Mouse (Mus musculus): Measurements from ENCODE around the gene Cntn1.

The Cntn1 gene

GRCm38 (mm10) chr15:92141972-92142371 is 91.0 kb downstream of the Cntn1 start:
- no peak for DNase-seq

DNA sequence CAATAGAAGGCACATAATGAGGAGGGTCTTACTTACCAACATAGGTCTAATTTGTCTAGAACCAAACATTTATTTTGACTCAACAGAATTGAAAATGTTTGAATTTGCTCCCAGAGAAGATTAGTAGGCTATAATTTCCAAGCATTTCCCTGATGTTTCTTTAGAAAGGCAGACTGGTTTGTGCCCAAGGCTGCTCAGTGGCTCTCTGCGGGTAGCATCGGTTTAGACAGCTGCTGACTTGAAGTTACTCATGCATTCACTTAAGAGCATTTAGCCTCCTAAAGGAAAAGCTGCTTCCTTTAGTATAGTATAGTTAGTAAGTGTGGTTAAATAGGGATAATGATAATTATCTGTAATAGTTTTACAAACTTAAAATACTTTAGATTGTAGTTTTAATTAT is 104.0 kb downstream of the Cntn1 start:
- DNase-seq = no peak

DNA sequence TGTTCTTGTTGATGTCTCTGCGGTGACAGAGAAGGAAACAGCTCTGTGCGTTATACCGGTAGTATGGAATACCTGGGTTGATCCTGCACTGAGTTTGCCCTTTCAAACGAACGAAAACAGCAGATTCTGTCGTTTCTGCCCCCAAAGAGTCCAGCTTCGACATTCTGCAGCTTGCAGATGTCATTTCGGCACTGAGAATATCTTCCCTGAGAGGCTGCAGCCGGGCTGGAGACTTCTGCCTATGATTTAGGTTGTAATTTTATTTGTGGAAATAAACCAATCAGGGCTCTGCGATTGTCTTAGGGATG is 109.8 kb downstream of the Cntn1 start:
- no peak for DNase-seq

GRCm38 (mm10) chr15:92161163-92162025 is 110.4 kb downstream of the Cntn1 start:
- DNase-seq = peak; percentile 67

DNA sequence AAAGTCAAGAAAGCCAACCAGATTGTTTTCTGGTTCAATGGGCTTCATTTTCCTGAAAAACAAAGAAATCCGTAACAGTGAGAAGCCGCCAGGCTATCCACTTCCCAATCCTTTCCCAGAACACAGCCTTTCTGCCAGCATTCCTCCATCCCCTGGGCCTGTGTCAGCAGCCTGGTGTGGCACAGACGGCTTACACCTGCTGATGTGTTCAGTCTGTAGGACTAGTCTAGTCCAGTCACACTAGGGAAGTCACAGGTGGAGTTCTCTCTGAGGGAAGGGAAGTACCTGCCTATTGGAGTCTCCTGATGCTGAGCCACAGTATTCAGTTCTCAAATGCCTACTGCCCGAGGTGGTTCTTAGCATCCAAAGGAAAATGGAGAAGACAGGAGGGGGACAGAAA is 111.9 kb downstream of the Cntn1 start:
- peak; percentile 46 for DNase-seq

DNA sequence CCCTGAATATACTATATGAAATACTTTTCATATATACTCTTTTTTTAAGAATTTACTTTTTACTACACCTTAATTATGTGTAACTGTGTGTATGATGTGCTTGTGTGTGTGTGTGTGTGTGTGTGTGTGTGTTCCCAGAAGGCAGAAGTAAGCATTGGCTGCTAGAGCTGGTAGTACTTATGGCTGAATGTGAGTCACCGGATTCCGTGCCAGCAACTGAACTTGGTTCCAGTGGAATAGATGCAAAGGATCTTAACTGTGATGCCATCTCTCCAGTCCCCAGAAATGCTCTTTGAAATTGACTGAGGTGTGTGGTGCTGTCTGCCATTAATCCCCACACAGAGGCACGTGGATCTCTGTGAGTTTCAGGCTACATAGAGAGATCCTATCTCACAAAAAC is 113.2 kb downstream of the Cntn1 start:
- DNase-seq = peak; percentile 37

- peak; percentile 86 for DNase-seq
Measured at GRCm38 (mm10) chr15:92166266-92166665, 115.3 kb downstream of the Cntn1 start.

- DNase-seq = peak; percentile 57
Measured at GRCm38 (mm10) chr15:92175739-92176138, 124.8 kb downstream of the Cntn1 start.

- no peak for DNase-seq
Measured at GRCm38 (mm10) chr15:92177413-92177812, 126.4 kb downstream of the Cntn1 start.

- DNase-seq = no peak
Measured at GRCm38 (mm10) chr15:92185484-92185883, 134.5 kb downstream of the Cntn1 start.

DNA sequence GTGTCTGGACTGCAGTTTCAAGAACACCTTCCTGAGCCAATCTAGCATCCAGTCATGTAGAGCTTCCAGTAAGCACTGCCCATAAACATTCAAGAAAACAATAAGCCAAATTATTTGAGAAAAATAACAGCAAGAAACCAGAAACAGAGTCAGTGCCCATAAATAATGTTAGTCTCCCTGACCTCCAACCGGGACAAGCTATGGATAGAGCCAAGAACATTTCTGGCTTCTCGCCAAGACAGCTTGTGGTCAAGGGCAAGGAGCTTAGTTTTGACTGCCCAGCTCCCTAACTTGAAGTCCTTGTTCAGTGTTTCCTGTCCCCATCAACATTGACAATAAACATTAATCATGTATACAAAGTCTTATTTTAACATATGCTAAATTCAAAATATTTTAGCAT is 139.0 kb downstream of the Cntn1 start:
- peak; percentile 67 for DNase-seq

DNA sequence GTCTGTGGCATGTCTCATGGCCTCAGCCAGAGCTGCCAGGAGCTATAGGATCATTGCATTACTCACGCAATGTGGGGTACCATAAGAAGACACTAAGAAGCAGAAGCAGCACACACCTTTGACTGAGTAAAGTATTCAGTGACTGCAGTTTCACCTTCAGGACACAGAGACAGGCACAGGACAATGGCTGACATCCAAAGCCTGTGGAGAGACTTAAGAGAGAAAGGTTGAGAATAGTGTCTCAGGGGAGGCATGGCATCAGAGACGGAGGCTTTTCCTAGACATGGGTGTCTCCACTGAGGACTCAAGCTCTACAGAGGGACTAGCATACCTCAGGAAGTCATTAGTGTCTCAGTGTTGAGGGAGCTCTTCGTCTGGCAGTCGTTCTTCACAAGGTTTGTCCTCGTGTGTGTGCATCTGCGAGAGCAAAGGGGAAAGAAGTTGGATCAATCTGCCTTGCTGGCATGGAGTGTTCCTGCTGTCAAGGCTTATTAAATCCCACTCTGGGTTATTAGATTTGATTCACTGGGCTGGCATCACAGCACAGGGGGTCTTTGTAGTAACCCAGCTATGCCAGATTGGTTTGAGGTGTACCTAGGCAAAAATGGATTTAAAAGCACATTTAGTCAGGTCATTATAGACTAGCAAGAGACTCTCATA is 149.5 kb downstream of the Cntn1 start:
- no peak for DNase-seq

GRCm38 (mm10) chr15:92206695-92207094 is 155.7 kb downstream of the Cntn1 start:
- no peak for DNase-seq

GRCm38 (mm10) chr15:92209778-92210177 is 158.8 kb downstream of the Cntn1 start:
- no peak for DNase-seq

DNA sequence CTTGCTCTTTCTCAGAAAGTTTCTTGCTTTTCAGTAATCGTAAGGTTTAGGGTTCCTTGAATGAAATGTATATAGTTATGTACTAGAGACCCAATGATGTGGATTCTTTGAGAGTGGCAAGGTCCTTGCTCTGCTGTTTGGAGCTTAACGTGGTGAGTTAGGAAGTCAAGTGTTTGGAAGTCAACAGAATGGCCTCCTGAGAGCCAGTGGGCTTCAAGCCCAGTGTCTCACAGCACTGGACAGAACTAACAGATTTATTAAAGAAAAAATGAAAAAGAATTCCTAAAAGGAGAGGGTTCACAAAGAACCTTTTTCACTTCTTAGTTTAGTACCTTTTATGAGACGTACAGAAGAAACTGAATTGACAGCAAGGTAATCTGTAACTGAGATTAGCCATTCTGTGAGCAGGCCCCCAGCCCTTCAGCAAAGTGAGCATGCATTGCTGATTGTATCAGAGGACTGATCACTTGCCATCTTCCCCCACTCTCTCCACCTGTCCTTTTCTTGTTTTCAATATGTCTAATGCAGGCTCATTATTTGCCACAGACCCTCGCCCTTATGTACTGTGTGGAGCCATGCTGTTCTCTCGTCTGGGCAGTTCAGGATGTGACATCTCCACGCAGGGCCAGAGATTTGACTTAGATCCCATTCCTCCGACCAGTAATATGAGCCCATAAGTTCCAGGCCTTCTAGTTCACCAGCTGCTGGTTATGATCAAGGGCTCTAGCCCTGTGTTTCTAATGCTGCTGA is 159.7 kb downstream of the Cntn1 start:
- DNase-seq = no peak

GRCm38 (mm10) chr15:92215841-92216240 is 164.9 kb downstream of the Cntn1 start:
- DNase-seq = no peak

GRCm38 (mm10) chr15:92221446-92221845 is 170.5 kb downstream of the Cntn1 start:
- DNase-seq = no peak

DNA sequence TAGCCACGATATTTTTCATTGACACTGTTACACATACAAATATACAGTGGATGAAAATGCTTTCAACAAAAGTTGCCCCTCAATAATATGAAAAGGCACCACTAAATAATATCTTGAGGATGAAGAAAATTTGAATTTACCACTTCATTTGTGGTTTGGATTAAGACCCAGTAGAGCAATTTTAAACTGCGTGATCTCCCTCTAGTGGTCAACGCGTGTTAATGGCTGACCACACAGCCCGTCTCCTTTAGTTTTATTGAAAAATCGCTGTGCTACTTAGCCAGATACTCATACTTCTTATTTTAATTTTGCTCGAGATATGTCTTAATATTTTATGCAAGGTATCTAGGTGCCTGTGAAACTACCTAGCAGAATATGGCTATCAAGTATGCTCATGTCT is 180.4 kb downstream of the Cntn1 start:
- DNase-seq = no peak

DNA sequence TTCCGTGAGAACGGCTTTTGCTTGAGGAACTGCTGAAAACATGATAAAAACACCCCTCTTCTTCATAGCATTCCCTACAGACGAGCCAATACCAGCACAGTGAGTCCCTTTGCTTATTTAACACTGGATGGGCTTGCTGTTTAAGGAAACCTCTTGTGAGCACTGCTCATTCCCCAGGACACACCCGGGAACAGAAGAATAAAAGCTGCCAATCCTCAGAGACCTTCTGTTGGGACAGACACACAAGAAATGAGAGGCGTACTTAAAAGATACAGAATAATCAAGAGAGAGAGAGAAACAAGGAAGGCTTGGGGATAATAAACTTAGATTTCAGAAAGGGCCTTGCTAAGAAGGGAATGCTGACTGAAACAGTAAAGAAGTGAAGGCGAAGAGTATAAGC is 184.9 kb downstream of the Cntn1 start:
- DNase-seq = no peak

- DNase-seq = no peak
Measured at GRCm38 (mm10) chr15:92264980-92265707, 214.2 kb downstream of the Cntn1 start.

GRCm38 (mm10) chr15:92268341-92268740 is 217.4 kb downstream of the Cntn1 start:
- DNase-seq = no peak

DNA sequence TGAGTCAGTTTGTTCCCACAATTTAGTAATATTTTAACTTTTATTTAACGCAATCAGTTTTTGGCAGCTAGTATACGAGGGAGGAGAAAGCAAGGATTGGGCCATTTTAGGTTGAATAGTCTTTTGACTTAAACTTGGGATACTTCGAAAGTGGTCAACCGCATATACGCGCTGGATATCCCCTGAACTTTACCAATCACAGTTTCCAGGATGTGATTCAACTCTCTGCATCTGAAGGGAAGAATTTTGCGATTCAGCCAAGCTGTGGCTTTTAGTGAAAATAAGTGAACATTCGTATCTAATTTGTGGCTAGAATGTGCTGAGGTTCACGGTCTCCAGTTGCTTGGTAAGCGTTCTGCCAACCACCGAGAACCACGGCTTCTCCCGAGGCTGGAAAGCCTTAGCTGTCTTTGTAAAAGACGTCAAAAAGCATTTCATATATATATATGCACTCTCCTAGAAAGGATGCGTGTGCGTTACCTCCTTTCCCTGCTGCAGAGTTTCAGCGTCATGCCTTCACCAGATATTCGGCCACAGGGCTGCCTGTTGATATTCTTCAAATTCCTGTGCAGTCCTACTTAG is 217.9 kb downstream of the Cntn1 start:
- DNase-seq = no peak

Data from cerebellum, adult 11-12 months (tissue).